Mouse (Mus musculus): ENCODE data around the gene B3gnt3.

B3gnt3 gene

DNA sequence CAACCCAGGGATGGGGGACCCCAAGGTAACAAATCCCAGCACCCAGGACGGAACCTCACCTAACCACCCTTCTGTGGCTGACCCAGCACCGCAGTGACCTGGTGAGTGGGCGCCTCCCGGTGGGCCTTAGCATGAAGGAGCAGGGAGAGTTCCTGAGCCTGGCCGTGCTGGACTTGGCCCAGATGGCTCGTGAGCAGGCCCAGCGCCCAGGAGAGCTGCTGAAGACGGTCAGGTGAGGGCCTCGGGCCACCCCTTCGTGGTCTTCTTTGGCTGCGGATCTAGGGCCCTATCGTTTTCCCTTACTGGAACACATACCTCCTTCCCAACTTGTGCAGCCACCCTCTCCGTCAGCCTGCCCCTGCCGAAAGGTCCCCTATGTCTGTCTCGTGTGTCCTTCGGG lies 22.5 kb downstream of the B3gnt3 start:
- in situ Hi-C loops (cut with MboI, MseI) = no loop called here

DNA sequence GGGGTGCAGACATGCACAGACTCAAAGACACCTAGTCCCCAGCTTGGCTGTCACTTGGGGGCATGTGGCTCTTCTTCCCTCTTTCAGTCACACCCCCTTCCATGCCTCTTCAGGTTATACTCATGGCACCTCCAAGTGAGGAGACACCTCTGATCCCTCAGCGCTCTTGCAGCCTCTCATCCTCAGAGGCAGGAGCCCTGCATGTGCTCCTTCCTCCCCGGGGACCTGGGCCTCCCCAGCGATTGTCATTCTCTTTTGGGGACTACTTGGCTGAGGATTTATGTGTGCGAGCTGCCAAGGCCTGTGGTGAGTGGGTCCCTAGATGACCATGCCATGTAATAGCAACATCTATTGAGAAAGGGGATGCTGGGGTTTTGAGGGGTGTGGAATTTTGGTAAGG lies 23.4 kb downstream of the B3gnt3 start:
- in situ Hi-C loops (cut with MboI, MseI) = no loop called here

- in situ Hi-C loops (cut with MboI, MseI) = no loop called here
These were observed 24.0 kb downstream of the B3gnt3 start for GRCm38 (mm10) chr8:71677555-71677954.

DNA sequence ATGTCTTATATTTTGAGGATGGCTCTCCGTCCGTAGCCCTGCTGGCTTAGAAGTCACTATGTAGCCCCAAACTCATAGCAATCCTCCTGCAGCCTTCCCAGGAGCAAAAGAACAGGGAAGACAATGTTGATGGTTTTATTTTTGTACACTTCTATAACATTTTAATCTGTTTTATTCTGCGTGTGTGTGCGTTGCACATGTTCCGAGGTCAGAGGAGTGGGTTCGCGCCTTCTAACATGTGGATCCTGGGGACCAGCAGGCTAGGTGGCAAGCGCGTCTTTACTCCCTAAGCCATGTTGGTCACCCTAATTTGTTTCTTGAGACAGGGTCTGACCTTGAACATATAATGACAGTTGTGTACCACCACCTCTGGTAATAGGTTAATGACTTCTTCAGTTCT lies 24.8 kb downstream of the B3gnt3 start:
- in situ Hi-C loops (cut with MboI, MseI) = no loop called here

DNA sequence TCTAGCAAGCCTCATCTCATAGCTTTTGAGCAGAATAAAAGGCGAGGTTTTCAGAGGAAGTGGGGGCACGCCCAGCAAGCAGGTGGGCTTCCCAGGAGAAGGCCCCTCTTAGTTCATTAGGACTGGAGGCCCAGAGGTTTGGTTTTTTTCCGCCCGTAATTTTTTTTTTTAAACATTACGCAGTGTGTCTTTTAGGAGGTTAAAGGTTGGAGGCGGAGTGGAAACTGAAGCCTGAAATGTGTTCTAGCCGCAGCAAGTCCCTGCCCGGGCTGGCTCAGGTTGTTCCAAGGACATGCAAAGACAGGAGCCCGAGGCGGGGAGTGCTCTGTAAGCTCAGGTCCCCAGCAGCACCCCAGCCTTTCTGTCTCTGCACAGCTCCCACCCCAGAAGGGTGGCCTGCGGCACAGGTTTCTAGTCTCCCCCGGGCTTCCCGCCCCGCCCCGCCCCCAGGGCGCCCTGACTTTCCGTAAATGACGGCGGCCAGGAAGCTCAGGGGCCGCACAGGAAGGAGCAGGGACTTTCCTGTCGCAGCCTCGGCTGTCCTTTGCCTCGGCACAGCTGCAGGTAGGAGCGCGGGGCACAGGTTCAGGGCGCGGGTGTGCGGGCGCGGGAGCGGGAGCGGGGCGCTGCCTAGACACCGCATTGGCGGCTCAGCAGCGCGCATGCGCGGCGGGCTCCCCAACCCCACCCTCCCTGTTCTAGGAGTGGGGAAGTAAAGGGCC lies 25.4 kb downstream of the B3gnt3 start, which contains the start of gene Jak3:
TSS of gene Jak3 (plus strand) at position 277 of the 722 bp plus-strand sequence.
- in situ Hi-C loops (cut with MboI, MseI) = no loop called here

DNA sequence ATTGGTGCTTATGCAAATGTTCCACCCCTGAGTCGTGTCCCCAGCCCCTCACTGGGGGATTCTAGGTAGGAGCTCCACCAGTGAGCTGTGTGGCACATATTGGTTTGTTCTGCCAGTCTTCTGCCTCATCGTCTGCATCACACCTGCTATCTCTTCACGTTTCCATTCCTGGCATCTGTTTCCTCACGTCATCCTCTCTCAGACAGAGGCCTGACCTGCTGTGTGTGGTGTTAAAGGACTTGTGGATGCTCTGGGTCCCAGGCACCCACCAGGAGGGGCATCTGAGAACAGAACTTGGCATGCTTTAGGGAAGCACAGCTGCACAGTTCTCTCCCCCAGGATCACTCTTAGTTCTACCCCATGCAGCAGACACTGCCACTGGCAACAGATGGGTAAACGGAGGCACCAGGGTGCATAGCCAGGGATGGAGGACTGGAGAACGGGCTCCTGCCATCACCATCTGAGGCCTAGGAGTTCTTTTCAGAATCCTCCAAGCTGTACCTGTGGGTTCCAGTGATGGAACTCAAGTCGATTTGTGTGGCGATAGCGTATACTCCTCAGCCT lies 26.1 kb downstream of the B3gnt3 start:
- in situ Hi-C loops (cut with MboI, MseI) = no loop called here

- in situ Hi-C loops (cut with MboI, MseI) = loop anchor here (25.0 kb wide), 2 partner anchors 787 to 1162 kb away; partner anchors contain the start of genes Rex1bd, Rpl18a, Slc5a5 and Uba52
These were observed 27.5 kb downstream of the B3gnt3 start for GRCm38 (mm10) chr8:71674071-71674470.

GRCm38 (mm10) chr8:71672168-71672735 lies 29.3 kb downstream of the B3gnt3 start:
- in situ Hi-C loops (cut with MboI, MseI) = loop anchor here (25.0 kb wide), 2 partner anchors 785 to 1160 kb away; partner anchors contain the start of genes Rex1bd, Rpl18a, Slc5a5 and Uba52

- in situ Hi-C loops (cut with MboI, MseI) = loop anchor here (25.0 kb wide), 2 partner anchors 784 to 1159 kb away; partner anchors contain the start of genes Rex1bd, Rpl18a, Slc5a5 and Uba52
These were observed 30.0 kb downstream of the B3gnt3 start, which contains the start of gene Unc13a for GRCm38 (mm10) chr8:71671549-71671965. Unc13a (minus strand) TSS chr8:71671757.

DNA sequence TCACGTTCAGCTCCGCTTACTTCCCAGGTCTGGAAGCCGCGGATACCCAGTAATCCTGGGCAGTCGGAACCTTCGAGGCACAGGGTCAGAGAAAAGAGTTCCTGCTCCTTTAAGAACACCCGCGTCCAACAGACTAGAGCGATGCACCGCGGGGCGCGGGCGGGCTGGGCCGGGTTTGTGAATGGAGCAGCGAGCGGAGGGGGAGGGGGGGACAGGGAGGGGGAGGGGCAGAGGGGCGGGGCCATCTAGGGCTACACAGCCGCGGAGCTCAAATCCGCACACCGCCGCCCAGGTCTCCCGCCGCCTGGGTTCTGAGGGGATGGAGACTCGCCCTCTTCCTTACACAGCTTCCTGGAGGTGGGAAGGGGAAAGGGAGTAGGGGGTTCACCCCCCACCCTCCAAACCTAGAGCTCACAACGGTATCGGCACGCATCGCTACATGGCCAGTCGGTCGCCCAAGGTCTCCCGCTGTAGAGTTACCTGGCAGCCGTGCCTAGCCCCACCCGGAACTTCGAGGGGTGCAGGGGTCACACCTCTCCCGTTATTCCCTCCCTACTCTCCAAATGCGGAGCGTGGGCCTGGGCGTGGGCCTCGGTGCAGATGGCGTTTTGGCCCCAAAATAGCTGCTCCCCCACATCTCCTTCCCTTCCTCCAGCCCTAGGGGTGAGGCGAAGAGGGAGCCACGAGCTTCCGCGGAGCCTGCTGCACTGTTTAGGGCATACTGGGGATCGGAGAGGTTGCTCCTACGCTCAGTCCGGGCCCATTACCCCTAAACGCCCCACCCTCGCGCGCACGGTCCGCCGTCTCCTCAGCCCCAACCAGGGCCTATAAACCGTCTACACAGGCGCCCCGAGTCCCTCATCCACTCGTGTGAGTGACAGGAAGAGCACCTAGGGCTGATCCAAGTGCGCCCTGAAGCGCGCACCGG lies 30.7 kb downstream of the B3gnt3 start:
- in situ Hi-C loops (cut with MboI, MseI) = loop anchor here (25.0 kb wide), 2 partner anchors 784 to 1159 kb away; partner anchors contain the start of genes Rex1bd, Rpl18a, Slc5a5 and Uba52

DNA sequence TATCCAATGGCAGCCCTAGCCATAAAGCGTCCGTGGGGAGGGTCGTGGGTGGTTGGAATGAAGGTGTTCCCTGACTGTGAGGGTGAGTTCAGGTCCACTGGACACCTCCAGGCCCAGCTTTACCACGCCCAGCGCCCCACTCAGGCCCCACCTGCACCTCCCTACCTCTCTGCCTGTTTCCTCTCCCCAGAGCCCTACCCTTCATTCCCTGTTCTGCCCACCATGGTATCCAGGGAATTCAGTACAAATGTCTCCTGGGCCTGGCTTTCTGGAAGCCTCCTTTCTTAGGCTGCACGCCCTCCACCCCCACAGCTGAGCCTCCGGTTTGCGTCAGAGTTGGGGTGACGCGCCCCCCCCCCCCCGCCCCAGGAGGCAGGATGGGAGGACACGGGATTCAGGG lies 31.4 kb downstream of the B3gnt3 start:
- in situ Hi-C loops (cut with MboI, MseI) = loop anchor here (25.0 kb wide), 2 partner anchors 783 to 1158 kb away; partner anchors contain the start of genes Rex1bd, Rpl18a, Slc5a5 and Uba52

DNA sequence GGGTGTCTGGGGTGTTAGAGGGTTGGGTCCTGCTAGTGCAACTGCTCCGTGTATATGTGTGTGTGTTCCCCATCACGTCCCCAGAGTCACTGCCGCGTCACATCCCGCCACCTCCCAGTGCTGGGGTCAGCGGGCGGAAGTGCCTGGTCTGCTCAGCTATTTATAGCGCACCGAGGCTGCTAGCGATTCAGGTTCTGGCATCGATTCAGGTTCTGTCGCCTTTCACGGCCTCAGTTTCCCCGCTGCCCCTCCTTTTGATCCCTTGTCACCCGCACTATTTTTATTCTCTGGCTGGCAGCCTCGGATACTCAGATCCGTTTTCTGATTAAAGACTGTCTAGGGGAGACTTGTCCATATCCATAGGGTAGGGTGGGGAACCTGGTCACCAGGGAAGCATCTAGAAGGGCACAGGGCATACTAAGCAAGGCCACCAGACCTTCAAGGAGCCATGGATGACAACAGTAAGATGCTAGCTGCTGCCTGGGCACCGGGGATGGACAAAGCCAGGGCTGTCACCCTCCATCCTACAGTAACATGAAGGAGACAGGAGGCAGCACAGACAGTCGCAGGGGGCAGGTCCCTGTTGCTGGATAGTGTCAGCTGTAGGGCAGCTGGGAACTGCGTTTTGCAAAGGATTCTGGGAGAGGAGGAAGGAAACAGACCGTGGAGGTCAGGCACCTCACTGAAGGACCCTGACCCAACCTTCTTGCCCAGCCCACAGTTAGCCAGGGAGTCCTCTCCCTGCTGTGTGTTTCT lies 33.2 kb downstream of the B3gnt3 start:
- in situ Hi-C loops (cut with MboI, MseI) = loop anchor here (25.0 kb wide), 2 partner anchors 781 to 1156 kb away; partner anchors contain the start of genes Rex1bd, Rpl18a, Slc5a5 and Uba52

GRCm38 (mm10) chr8:71667256-71667655 lies 34.3 kb downstream of the B3gnt3 start:
- in situ Hi-C loops (cut with MboI, MseI) = loop anchor here (25.0 kb wide), 2 partner anchors 780 to 1155 kb away; partner anchors contain the start of genes Rex1bd, Rpl18a, Slc5a5 and Uba52

- in situ Hi-C loops (cut with MboI, MseI) = loop anchor here (25.0 kb wide), 2 partner anchors 780 to 1155 kb away; partner anchors contain the start of genes Rex1bd, Rpl18a, Slc5a5 and Uba52
These were observed 34.7 kb downstream of the B3gnt3 start for GRCm38 (mm10) chr8:71666855-71667254.

DNA sequence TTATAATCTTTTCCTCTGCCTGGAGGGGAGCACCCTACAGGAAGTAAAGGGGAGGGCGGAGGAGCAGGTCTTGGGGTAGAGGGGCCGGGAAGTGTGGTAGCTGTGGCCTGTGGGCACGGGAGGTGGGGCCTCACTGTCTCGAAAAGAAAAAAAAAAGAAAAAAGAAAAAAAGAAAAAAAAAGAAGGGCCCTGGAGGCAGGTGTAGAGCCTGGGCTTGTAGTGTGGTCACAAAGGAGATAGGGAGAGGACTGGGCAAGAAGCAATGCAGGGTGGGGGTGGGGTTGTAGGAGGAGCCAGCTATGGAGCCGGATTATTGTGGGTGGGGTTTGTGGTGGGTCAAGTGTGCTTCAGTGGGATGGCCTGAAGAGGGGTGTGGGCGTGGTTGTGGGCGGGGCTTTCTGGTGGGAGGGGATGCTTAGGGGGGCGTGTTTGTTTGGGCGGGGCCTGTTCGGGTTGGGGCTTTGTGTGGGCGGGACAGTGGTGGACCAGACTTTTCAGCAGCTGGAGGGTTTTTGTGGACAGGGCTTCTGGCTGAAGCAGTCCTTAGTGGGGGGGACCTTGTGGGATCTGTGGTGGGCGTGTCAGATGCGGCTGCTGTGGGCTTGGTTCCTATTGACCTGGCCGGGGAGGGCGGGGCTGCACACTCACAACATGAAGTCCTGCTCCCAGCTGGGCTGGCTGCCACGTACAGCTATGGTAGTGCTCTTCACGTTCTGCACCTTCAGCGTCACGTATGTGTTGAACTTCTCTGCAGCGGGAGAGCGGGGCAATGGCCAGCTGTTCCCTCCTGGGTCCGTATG lies 36.1 kb downstream of the B3gnt3 start:
- in situ Hi-C loops (cut with MboI, MseI) = loop anchor here (25.0 kb wide), 2 partner anchors 778 to 1153 kb away; partner anchors contain the start of genes Rex1bd, Rpl18a, Slc5a5 and Uba52

DNA sequence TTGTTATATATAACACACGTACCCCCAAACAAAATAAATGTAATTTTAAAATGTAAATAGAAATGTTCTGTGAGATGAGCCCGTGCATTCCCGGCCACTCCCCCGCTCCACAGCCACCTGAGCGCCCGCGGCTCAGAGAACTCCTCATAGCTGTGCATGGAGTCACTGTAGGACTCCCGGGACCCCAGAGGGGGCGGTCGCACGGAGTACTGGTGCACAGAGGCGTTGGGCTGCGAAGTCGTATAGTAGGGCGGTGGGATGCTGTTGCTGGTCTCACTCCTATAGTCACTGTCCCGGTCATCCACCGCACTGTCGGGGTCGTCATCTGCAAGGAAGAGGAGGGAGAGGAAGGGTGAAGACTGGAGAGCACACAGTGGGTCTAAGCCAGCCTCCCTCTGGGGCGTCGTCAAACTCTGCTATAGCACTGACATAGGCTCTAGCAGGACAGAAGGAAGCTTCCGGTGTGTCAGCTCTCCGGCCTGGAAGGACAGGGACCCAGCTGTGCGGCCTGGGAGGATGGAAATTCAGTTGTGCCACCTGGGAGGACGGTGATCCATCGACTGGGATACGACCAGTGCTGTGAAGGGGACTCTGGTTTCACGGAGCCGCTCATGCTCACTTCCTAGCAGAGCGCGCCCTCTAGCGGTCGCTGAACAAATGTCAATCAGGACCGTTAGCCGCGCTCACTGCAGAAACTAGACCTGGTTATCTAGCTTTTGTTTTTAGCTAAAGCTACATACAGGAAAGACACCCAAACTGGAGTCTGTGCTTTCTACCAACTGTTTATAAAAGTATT lies 41.1 kb downstream of the B3gnt3 start:
- in situ Hi-C loops (cut with MboI, MseI) = loop anchor here (25.0 kb wide), 2 partner anchors 773 to 1148 kb away; partner anchors contain the start of genes Rex1bd, Rpl18a, Slc5a5 and Uba52

DNA sequence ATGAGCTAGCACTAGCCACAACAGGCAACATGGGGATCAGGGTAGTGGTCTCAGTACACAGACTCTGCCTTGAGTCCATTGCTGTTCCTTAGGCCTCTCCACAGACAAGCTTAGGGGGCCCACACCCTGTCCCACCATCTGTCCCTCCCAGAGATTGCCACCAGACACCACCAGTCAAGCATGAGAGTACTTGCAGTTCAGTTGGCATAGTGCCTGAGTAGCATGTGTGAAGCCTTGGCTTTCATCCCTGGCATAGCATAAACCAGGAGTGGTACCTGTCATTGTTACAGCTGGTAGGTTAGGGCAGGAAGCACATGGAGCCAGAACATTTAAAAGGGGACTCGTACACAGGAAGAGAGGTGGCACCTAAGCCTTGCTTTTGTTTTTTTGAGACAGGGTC lies 41.8 kb downstream of the B3gnt3 start:
- in situ Hi-C loops (cut with MboI, MseI) = loop anchor here (5.0 to 25.0 kb wide), 3 partner anchors 92 to 1147 kb away; partner anchors contain the start of genes Nxnl1, Rex1bd, Rpl18a and Slc27a1

GRCm38 (mm10) chr8:71658515-71659049 lies 43.0 kb downstream of the B3gnt3 start:
- in situ Hi-C loops (cut with MboI, MseI) = loop anchor here (5.0 to 25.0 kb wide), 3 partner anchors 91 to 1146 kb away; partner anchors contain the start of genes Nxnl1, Rex1bd, Rpl18a and Slc27a1

Data from T-helper 2 cell (primary cell).